Mouse (Mus musculus) stomach, embryonic 15.5 days (tissue): ENCODE results near the gene Eif4a2. TPM values are rescaled to one million over a fixed set of nuclear protein-coding genes. Genes with fewer than 3 reads are reported as not detected.
"Not testable (repeated sequence)": the region's sequence is repeated elsewhere in the genome, so short reads cannot be mapped to it uniquely, and the experiment has no call there.

Experiments
- ATAC-seq: fragments of 200-750 bp; cut with Nextera tagmentation; 2 replicates; pipeline ENCODE4 v1.8.0; 2017; ENCODE audit warnings: low read depth, moderate number of reproducible peaks, moderate TSS enrichment; ENCODE audit not compliant: insufficient read depth, low FRiP score
- H3K27ac ChIP-seq: fragments of 300-500 bp; sonication (generic); 2 replicates; pipeline ENCODE4 v1.5.1; 2015; ENCODE audit warnings: mild to moderate bottlenecking, inconsistent platforms
- H3K27me3 ChIP-seq: fragments of 300-500 bp; sonication (generic); replicated peaks from 2 replicates; pipeline ENCODE4 v1.6.1; 2015; ENCODE audit warnings: inconsistent platforms
- H3K36me3 ChIP-seq: fragments of 300-500 bp; sonication (generic); 2 replicates; pipeline ENCODE4 v1.6.1; 2015; ENCODE audit warnings: inconsistent platforms
- H3K4me1 ChIP-seq: fragments of 300-500 bp; sonication (generic); 2 replicates; pipeline ENCODE4 v1.6.1; 2015; ENCODE audit warnings: inconsistent platforms
- H3K4me2 ChIP-seq: fragments of 300-500 bp; sonication (generic); 2 replicates; pipeline ENCODE4 v1.6.1; 2015; ENCODE audit warnings: mild to moderate bottlenecking, inconsistent platforms
- H3K4me3 ChIP-seq: fragments of 300-500 bp; sonication (generic); replicated peaks from 2 replicates; pipeline ENCODE4 v1.5.1; 2015; ENCODE audit warnings: inconsistent platforms
- H3K9ac ChIP-seq: fragments of 300-500 bp; sonication (generic); 2 replicates; pipeline ENCODE4 v1.6.1; 2015; ENCODE audit warnings: inconsistent platforms
- H3K9me3 ChIP-seq: fragments of 300-500 bp; sonication (generic); 2 replicates; pipeline ENCODE4 v1.6.1; 2016; ENCODE audit warnings: inconsistent platforms
- WGBS: fragments of 180-500 bp; shearing (Covaris S2); methylation state at CpG from one replicate; pipeline ENCODE4 v1.1.7; 2015; 5-methylcytosine and 5-hydroxymethylcytosine counted together
- polyA plus RNA-seq: library from polyadenylated mRNA; unstranded; fragments of >200 nt; fragmentation: Nextera tagmentation; extraction: Ambion mirVana; gene quantifications from 2 replicates; pipeline ENCODE4 v1.2.1, GENCODE M21; 2015

The Eif4a2 gene
- polyA plus RNA-seq = 224 and 234 TPM in 2 replicates

GRCm38 (mm10) chr16:23107231-23107942, at the start of gene Eif4a2:
TSS of gene Eif4a2 (plus strand) at chr16:23107444.
- under 1% methylated on average over 71 of the region's 71 CpGs for WGBS
- peak within 1 kb of the TSS; percentile 91 for H3K4me3 ChIP-seq
- H3K27ac ChIP-seq = peak within 1 kb of the TSS; percentile 99
- peak; percentile 92 for ATAC-seq
- H3K4me2 ChIP-seq = peak within 1 kb of the TSS; percentile 76
- H3K4me1 ChIP-seq = peaks cover 5% of the 10 kb centered on the region; the same call in 1 of the 2 replicates
- H3K36me3 ChIP-seq = peaks cover 20% of the 10 kb centered on the region; the same call in 1 of the 2 replicates
- H3K9ac ChIP-seq = peak within 1 kb of the TSS; percentile 100
- no peaks in the 10 kb centered on the region for H3K9me3 ChIP-seq
- no peaks in the 10 kb centered on the region for H3K27me3 ChIP-seq

- not testable (repeated sequence) for H3K4me1 ChIP-seq, H3K27ac ChIP-seq, H3K9me3 ChIP-seq, H3K27me3 ChIP-seq, H3K9ac ChIP-seq, H3K36me3 ChIP-seq, H3K4me3 ChIP-seq, H3K4me2 ChIP-seq
- ATAC-seq = peak; percentile 50; the same call in 1 of the 2 replicates
- 74% methylated on average over 1 of the region's 1 CpGs for WGBS
Measured at GRCm38 (mm10) chr16:23057668-23058447, 49.4 kb upstream of the Eif4a2 start, which contains the start of gene Kng1. TSS of gene Kng1 (plus strand) at chr16:23057865.

GRCm38 (mm10) chr16:23059630-23060029, 47.6 kb upstream of the Eif4a2 start:
- WGBS = 54% methylated on average over 4 of the region's 4 CpGs
- H3K36me3 ChIP-seq, H3K27me3 ChIP-seq, ATAC-seq, H3K4me1 ChIP-seq, H3K9me3 ChIP-seq, H3K4me2 ChIP-seq, H3K4me3 ChIP-seq, H3K9ac ChIP-seq, H3K27ac ChIP-seq: not testable (repeated sequence)

- not testable (repeated sequence) for ATAC-seq, H3K9ac ChIP-seq, H3K4me1 ChIP-seq, H3K9me3 ChIP-seq, H3K4me3 ChIP-seq, H3K27ac ChIP-seq, H3K4me2 ChIP-seq, H3K36me3 ChIP-seq, H3K27me3 ChIP-seq
- 85% methylated on average over 5 of the region's 5 CpGs for WGBS
Measured at GRCm38 (mm10) chr16:23060781-23061325, 46.4 kb upstream of the Eif4a2 start.

GRCm38 (mm10) chr16:23077516-23077915, 29.7 kb upstream of the Eif4a2 start:
- not testable (repeated sequence) for H3K27me3 ChIP-seq, ATAC-seq, H3K4me1 ChIP-seq, H3K9ac ChIP-seq, H3K36me3 ChIP-seq, H3K9me3 ChIP-seq, H3K27ac ChIP-seq, H3K4me3 ChIP-seq, H3K4me2 ChIP-seq
- 78% methylated on average over 6 of the region's 6 CpGs for WGBS

- not testable (repeated sequence) for H3K36me3 ChIP-seq, H3K4me3 ChIP-seq, H3K4me2 ChIP-seq, H3K27ac ChIP-seq, ATAC-seq, H3K4me1 ChIP-seq, H3K9me3 ChIP-seq, H3K27me3 ChIP-seq, H3K9ac ChIP-seq
- WGBS = 72% methylated on average over 8 of the region's 8 CpGs
Measured at GRCm38 (mm10) chr16:23087159-23087558, 20.1 kb upstream of the Eif4a2 start.

GRCm38 (mm10) chr16:23087712-23088111, 19.5 kb upstream of the Eif4a2 start:
- H3K27ac ChIP-seq = not testable (repeated sequence)

GRCm38 (mm10) chr16:23088491-23088890, 18.8 kb upstream of the Eif4a2 start:
- 87% methylated on average over 1 of the region's 1 CpGs for WGBS
- not testable (repeated sequence) for H3K9ac ChIP-seq, H3K27me3 ChIP-seq, H3K36me3 ChIP-seq, H3K4me2 ChIP-seq, ATAC-seq, H3K9me3 ChIP-seq, H3K4me1 ChIP-seq, H3K27ac ChIP-seq, H3K4me3 ChIP-seq

More at GRCm38 (mm10) chr16:23087712-23088111, 19.5 kb upstream of the Eif4a2 start:
- not testable (repeated sequence) for H3K4me3 ChIP-seq, ATAC-seq, H3K4me1 ChIP-seq, H3K9ac ChIP-seq, H3K27me3 ChIP-seq, H3K4me2 ChIP-seq, H3K9me3 ChIP-seq, H3K36me3 ChIP-seq
- WGBS = 42% methylated on average over 4 of the region's 4 CpGs

- not testable (repeated sequence) for H3K9me3 ChIP-seq, H3K4me3 ChIP-seq, H3K9ac ChIP-seq, H3K4me2 ChIP-seq, H3K27me3 ChIP-seq, H3K36me3 ChIP-seq, H3K27ac ChIP-seq, ATAC-seq, H3K4me1 ChIP-seq
Measured at GRCm38 (mm10) chr16:23091345-23091744, 15.9 kb upstream of the Eif4a2 start.

- H3K4me3 ChIP-seq = no peak overlapping the region
- H3K9me3 ChIP-seq = no peaks in the 10 kb centered on the region
- no peaks in the 10 kb centered on the region for H3K36me3 ChIP-seq
- no peak overlapping the region for H3K9ac ChIP-seq
- H3K27me3 ChIP-seq = no peaks in the 10 kb centered on the region
- WGBS = 74% methylated on average over 13 of the region's 13 CpGs
- H3K4me1 ChIP-seq = no peaks in the 10 kb centered on the region
- H3K4me2 ChIP-seq = no peak overlapping the region
- no peak for ATAC-seq
- no peak overlapping the region for H3K27ac ChIP-seq
Measured at GRCm38 (mm10) chr16:23093321-23093953, 13.8 kb upstream of the Eif4a2 start.

- Histone ChIP-seq H3K4me3 (no peak overlapping the region), H3K27ac (no peak overlapping the region), H3K4me1 (no peaks in the 10 kb centered on the region), H3K36me3 (no peaks in the 10 kb centered on the region), H3K9ac (no peak overlapping the region), H3K27me3 (no peaks in the 10 kb centered on the region), H3K4me2 (no peak overlapping the region), H3K9me3 (no peaks in the 10 kb centered on the region)
- WGBS = 84% methylated on average over 6 of the region's 6 CpGs
- no peak for ATAC-seq
Measured at GRCm38 (mm10) chr16:23094136-23094535, 13.1 kb upstream of the Eif4a2 start.

- not testable (repeated sequence) for H3K27ac ChIP-seq, H3K36me3 ChIP-seq, H3K4me3 ChIP-seq, H3K9ac ChIP-seq, H3K9me3 ChIP-seq, H3K4me2 ChIP-seq, H3K27me3 ChIP-seq, H3K4me1 ChIP-seq, ATAC-seq
- 88% methylated on average over 5 of the region's 5 CpGs for WGBS
Measured at GRCm38 (mm10) chr16:23095581-23095980, 11.7 kb upstream of the Eif4a2 start.
